Mouse (Mus musculus) kidney, embryonic 16.5 days (tissue): ENCODE results near the gene Atp6v1c2. TPM values are rescaled to one million over a fixed set of nuclear protein-coding genes. Genes with fewer than 3 reads are reported as not detected.

ENCODE experiments used
- ATAC-seq: fragments of 200-750 bp; cut with Nextera tagmentation; 2 replicates; pipeline ENCODE4 v1.8.0; 2017; ENCODE audit warnings: moderate TSS enrichment; ENCODE audit not compliant: low FRiP score, low TSS enrichment
- H3K27ac ChIP-seq: fragments of 300-500 bp; sonication (generic); 2 replicates; pipeline ENCODE4 v1.5.1; 2014; ENCODE audit warnings: low read length
- H3K27me3 ChIP-seq: fragments of 300-500 bp; sonication (generic); 2 replicates; pipeline ENCODE4 v1.6.1; 2014; ENCODE audit warnings: low read length, control low read depth, mixed read lengths; ENCODE audit not compliant: insufficient read depth
- H3K36me3 ChIP-seq: fragments of 300-500 bp; sonication (generic); 2 replicates; pipeline ENCODE4 v1.6.1; 2014; ENCODE audit warnings: low read length, control low read depth, mixed read lengths; ENCODE audit not compliant: insufficient read depth
- H3K4me1 ChIP-seq: fragments of 300-500 bp; sonication (generic); 2 replicates; pipeline ENCODE4 v1.6.1; 2014; ENCODE audit warnings: low read length, control low read depth, mixed read lengths; ENCODE audit not compliant: insufficient read depth
- H3K4me2 ChIP-seq: fragments of 300-500 bp; sonication (generic); replicated peaks from 2 replicates; pipeline ENCODE4 v1.6.1; 2014; ENCODE audit warnings: low read depth, low read length
- H3K4me3 ChIP-seq: fragments of 300-500 bp; sonication (generic); 2 replicates; pipeline ENCODE4 v1.5.1; 2014; ENCODE audit warnings: mild to moderate bottlenecking, low read length
- H3K9ac ChIP-seq: fragments of 300-500 bp; sonication (generic); replicated peaks from 2 replicates; pipeline ENCODE4 v1.6.1; 2014; ENCODE audit warnings: low read length
- H3K9me3 ChIP-seq: fragments of 300-500 bp; sonication (generic); 2 replicates; pipeline ENCODE4 v1.6.1; 2016; ENCODE audit warnings: low read length, control low read depth
- whole genome bisulfite sequencing: fragments of 180-500 bp; shearing (Covaris S2); extraction: QIAGEN DNeasy Blood & Tissue Kit; methylation state at CpG from one replicate; pipeline ENCODE4 v1.1.7; 2014; 5-methylcytosine and 5-hydroxymethylcytosine counted together
- polyA plus RNA-seq: library from polyadenylated mRNA; unstranded; fragments of >200 nt; fragmentation: Nextera tagmentation; extraction: Ambion mirVana; gene quantifications from 2 replicates; pipeline ENCODE4 v1.2.1, GENCODE M21; 2015

Gene Atp6v1c2
- 4.6 and 5.8 TPM in 2 replicates for polyA plus RNA-seq

DNA sequence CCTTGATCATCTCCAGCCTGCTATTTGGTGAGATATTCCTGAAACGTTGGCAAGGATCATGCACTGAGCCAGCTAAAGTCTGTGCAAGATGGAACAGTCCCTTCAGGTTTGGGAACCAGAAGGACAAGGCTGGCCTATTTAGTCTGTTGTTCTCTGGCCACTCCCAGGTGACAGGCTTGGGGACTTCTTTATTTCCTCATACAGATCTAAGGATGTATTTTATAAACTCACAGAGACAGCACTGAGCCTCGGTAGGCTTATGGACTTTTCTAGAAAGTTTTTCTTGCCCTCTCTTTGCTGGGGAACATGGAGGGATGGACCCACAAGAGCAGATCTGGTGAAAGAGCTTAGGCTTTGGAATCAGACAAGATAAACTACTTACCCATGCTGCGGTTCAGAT is at the start of gene Atp6v1c2:
Gene Atp6v1c2 (minus strand): TSS at position 101 of the 400 bp plus-strand sequence.
- no peak within 1 kb of the TSS for H3K4me2 ChIP-seq
- H3K9ac ChIP-seq = no peak within 1 kb of the TSS
- H3K36me3 ChIP-seq = no peaks in the 10 kb centered on the region
- no peaks in the 10 kb centered on the region for H3K9me3 ChIP-seq
- H3K27ac ChIP-seq = no peak within 1 kb of the TSS
- no peak for ATAC-seq
- 83% methylated on average over 3 of the region's 3 CpGs for WGBS
- peaks cover 20% of the 10 kb centered on the region for H3K27me3 ChIP-seq
- H3K4me1 ChIP-seq = peaks cover 10% of the 10 kb centered on the region
- H3K4me3 ChIP-seq = no peak within 1 kb of the TSS

DNA sequence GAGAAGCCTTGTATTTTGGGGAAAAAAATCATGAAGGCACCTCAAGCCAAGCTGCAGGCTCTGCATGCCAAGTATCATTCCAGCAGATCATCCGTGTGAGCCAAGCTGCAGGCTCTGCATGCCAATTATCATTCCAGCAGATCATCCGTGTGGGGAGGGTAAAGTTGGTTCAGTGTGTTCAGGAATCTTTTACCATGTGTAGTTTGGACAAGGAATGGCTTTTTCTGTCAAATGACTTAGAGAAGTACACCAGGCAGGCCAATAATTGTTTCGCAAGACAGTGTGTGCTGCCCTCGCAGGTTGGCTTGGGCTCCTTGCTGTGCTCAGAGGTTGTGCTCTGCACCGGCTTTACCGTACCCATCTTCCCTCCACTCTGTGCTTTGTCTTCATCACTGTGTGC is 47.4 kb upstream of the Atp6v1c2 start:
- Histone ChIP-seq H3K36me3 (peaks cover 40% of the 10 kb centered on the region), H3K4me3 (no peak overlapping the region), H3K4me2 (no peak overlapping the region), H3K27me3 (no peaks in the 10 kb centered on the region), H3K9ac (no peak overlapping the region), H3K27ac (no peak overlapping the region), H3K4me1 (no peaks in the 10 kb centered on the region), H3K9me3 (no peaks in the 10 kb centered on the region)
- no peak for ATAC-seq
- WGBS = 91% methylated on average over 6 of the region's 6 CpGs

DNA sequence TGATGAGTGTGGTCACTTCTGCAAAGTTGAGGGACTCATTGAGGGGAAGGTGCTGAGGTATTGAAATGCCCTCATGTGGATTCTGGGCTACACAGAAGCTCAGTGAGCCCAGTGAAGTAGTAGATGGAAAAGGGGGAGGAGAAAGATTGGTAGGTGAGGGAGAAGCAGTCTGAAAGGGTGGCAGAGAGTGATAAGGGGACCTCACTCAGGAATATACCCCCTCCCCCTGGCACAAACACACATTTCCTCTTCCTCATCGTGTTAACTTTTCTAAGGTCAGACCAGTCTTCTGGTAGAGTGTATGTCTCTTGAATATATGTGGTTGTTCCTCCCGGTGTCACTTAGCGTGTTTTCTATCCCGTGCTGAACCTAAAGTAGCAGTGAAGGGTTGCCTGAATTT is 46.1 kb upstream of the Atp6v1c2 start:
- no peak overlapping the region for H3K4me2 ChIP-seq
- no peaks in the 10 kb centered on the region for H3K9me3 ChIP-seq
- no peak overlapping the region for H3K9ac ChIP-seq
- no peaks in the 10 kb centered on the region for H3K27me3 ChIP-seq
- H3K27ac ChIP-seq = no peak overlapping the region
- H3K4me1 ChIP-seq = no peaks in the 10 kb centered on the region
- WGBS = 99% methylated on average over 4 of the region's 4 CpGs
- no peak for ATAC-seq
- H3K4me3 ChIP-seq = no peak overlapping the region
- H3K36me3 ChIP-seq = peaks cover 46% of the 10 kb centered on the region

DNA sequence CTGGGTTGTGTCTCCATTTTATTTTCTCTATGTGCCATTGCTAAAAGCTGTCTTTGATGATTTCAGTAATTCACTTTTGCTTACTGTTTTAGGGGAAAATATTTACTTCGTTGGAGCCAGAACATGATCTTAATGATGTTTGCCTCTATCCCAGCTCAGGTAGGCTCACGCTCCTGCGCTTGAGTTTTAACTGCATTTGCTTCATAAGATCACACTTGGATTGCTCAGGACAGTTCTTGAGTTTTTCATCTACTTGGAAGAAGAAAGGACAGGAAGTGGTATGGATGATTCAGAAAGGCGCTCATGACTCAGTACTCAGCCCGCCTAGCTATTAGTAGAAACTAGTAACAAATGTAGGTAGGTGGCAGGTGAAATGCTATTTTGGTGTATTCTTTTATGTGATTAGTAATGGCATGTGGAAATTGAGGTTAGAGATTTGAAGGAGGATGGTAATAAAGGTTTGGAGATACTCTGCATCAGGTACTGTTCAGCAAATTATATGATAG is 44.4 kb upstream of the Atp6v1c2 start:
- Histone ChIP-seq H3K4me3 (no peak overlapping the region), H3K36me3 (peaks cover 50% of the 10 kb centered on the region), H3K4me1 (no peaks in the 10 kb centered on the region), H3K9me3 (no peaks in the 10 kb centered on the region), H3K9ac (no peak overlapping the region), H3K27ac (no peak overlapping the region), H3K27me3 (no peaks in the 10 kb centered on the region), H3K4me2 (no peak overlapping the region)
- ATAC-seq = no peak
- WGBS = 94% methylated on average over 5 of the region's 5 CpGs

DNA sequence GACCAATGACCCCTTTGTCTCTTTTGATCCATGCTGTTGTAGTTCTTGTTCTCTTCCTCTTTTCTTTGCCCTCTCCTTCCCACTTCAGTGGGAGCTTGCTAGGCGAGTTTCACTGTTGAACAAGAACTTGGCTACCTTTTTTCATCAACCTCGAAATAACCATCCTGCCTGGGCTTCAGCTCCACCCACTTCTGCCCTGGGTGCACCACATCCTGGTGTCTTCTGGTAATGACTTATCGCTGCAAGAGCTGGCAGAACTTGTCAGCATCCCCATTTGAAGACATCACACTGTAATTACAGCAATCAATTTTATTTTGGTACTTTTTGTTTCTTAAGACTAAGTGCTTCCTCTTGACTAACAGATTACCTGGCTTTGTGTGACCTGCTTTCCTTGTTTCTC is 43.5 kb upstream of the Atp6v1c2 start:
- no peak for ATAC-seq
- WGBS = 87% methylated on average over 3 of the region's 3 CpGs
- no peak overlapping the region for H3K4me2 ChIP-seq
- no peak overlapping the region for H3K4me3 ChIP-seq
- H3K9me3 ChIP-seq = no peaks in the 10 kb centered on the region
- peaks cover 55% of the 10 kb centered on the region for H3K36me3 ChIP-seq
- no peaks in the 10 kb centered on the region for H3K27me3 ChIP-seq
- no peak overlapping the region for H3K9ac ChIP-seq
- no peak overlapping the region for H3K27ac ChIP-seq
- H3K4me1 ChIP-seq = no peaks in the 10 kb centered on the region

DNA sequence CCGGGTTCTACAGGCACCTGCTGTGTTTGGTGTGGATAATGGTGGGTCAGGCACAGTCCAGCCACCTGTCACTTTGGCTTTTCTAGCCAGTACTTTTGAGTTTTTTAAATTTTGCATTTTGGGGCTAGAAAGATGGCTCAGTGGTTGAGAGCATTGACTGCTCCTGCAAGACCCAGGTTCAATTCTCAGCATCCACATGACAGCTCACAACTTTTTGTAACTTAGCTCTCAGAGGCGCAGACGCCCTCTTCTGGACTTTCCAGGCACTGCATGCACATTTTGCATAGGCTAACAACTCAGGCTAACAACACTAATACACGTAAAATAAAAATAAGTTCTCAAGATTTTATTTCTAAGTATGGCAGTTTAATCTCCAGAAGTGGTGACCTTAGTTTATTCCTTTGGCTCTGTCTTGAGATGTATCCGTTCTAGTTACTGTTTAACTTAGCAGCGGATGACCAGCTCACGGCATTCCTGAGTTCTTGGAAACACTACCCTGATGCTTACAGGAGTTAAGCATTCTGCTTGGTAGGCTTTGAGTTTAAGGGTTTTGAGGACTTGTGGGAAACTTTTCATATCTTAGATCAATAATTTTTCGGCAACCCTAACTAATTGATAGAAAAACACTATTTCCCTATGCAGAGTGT is 42.6 kb upstream of the Atp6v1c2 start:
- Histone ChIP-seq H3K27me3 (no peaks in the 10 kb centered on the region), H3K9ac (no peak overlapping the region), H3K27ac (no peak overlapping the region), H3K36me3 (peaks cover 51% of the 10 kb centered on the region), H3K4me3 (no peak overlapping the region), H3K9me3 (no peaks in the 10 kb centered on the region), H3K4me1 (no peaks in the 10 kb centered on the region), H3K4me2 (no peak overlapping the region)
- 82% methylated on average over 8 of the region's 8 CpGs for WGBS
- no peak for ATAC-seq

DNA sequence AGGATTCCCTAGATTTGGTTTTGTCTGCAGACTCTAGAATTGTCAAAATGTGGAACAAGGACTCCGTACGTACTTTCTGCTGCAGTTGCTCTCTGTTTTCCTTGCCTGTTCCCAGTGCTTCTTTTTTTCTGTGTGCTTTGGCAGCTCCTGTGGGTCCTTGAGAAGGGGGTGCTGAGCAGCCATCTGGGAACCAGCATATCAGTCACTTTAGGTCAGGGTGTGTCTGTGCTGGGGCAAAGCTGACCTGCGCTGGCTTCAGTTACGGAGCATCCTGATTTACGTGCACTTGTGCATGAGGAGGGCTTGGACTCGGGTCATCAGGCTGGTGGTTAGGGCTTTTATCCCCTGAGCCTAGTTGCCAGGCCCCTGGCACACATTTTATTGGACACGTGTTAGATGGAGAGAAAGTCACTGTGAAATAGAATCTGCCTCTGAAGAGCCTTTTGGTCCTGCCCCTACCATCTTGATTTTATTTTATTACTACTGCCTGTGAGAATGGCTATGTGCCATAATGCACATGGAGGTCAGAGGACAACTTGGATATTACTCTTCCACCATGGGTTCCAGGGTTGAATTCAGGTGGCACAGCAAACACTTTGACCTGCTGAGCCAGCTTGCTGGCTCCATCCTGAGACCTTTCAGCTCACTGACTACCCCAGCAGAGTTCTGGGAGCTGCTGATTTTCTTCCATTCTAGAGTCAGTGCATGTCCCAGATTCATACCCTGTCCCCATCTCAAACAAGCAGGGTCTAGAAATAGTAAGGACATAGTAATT is 40.6 kb upstream of the Atp6v1c2 start:
- Histone ChIP-seq H3K36me3 (peaks cover 46% of the 10 kb centered on the region), H3K4me2 (no peak overlapping the region), H3K4me3 (no peak overlapping the region), H3K9ac (no peak overlapping the region), H3K4me1 (no peaks in the 10 kb centered on the region), H3K9me3 (no peaks in the 10 kb centered on the region), H3K27me3 (no peaks in the 10 kb centered on the region), H3K27ac (no peak overlapping the region)
- ATAC-seq = no peak
- 63% methylated on average over 7 of the region's 7 CpGs for WGBS

DNA sequence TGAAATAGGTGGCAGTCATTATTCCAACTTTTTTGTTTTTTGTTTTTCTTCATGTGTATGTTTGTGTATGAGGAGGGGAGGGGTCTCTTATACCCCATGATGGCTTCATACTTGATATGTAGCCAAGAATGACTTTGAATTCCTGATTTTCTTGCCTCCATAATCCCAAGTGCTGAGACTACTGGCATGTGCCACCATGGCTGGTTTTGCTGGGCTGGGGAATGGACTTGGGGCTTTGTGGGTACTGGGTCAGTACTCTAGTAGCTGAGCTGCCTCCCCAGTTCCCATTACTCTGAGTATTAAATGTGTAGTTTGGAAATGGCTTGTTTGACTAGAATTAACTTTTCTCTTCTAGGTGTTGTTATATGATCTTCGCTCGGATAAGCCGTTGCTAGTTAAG is 40.0 kb upstream of the Atp6v1c2 start:
- 97% methylated on average over 3 of the region's 3 CpGs for WGBS
- no peaks in the 10 kb centered on the region for H3K27me3 ChIP-seq
- no peak overlapping the region for H3K4me2 ChIP-seq
- H3K4me3 ChIP-seq = no peak overlapping the region
- H3K9ac ChIP-seq = no peak overlapping the region
- ATAC-seq = no peak
- no peaks in the 10 kb centered on the region for H3K9me3 ChIP-seq
- peaks cover 48% of the 10 kb centered on the region for H3K36me3 ChIP-seq
- H3K4me1 ChIP-seq = no peaks in the 10 kb centered on the region
- no peak overlapping the region for H3K27ac ChIP-seq

DNA sequence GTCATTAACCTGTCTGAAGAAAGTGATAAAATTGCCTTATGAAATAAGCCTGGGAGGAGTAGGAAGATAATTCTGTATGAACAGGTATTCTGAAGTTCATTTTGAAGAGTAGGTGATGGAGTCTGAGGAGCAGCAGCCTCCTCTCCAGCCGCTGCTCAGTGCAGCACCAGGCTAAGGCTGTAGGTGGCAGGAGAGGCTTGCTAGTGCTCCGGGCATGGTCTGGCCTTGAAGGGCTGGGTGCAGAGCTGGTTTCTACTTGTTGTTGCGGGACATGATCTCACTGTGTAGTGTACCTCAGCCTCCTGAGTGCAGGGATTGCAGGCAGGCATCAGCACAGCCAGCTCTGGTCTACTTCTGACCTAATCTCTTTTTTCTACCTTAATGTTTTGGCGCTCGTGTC is 37.8 kb upstream of the Atp6v1c2 start:
- no peaks in the 10 kb centered on the region for H3K4me1 ChIP-seq
- no peak overlapping the region for H3K4me2 ChIP-seq
- H3K9ac ChIP-seq = no peak overlapping the region
- peaks cover 61% of the 10 kb centered on the region for H3K36me3 ChIP-seq
- no peaks in the 10 kb centered on the region for H3K27me3 ChIP-seq
- WGBS = 72% methylated on average over 5 of the region's 5 CpGs
- no peaks in the 10 kb centered on the region for H3K9me3 ChIP-seq
- H3K27ac ChIP-seq = no peak overlapping the region
- H3K4me3 ChIP-seq = no peak overlapping the region
- ATAC-seq = peak; percentile 95

DNA sequence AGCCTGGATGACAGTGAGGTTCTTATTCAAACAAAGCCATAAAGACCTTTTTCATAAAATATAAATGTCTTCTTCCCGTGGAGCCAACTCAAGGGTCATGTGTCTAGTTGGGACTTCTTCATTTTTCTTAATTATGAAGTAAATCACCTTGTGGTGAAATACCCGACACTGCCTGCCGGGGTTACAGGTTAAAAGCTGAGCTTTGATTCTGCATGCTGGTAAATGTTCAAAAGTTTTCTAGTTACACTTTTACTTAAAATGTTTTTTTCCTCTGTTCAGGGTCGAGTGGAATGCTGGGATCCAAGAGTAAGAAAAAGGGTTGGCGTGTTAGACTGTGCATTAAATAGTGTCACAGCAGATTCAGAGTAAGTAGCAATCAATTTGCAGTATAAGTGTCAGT is 33.2 kb upstream of the Atp6v1c2 start:
- no peaks in the 10 kb centered on the region for H3K27me3 ChIP-seq
- H3K4me3 ChIP-seq = no peak overlapping the region
- H3K4me1 ChIP-seq = no peaks in the 10 kb centered on the region
- 82% methylated on average over 5 of the region's 5 CpGs for WGBS
- H3K9ac ChIP-seq = no peak overlapping the region
- no peaks in the 10 kb centered on the region for H3K9me3 ChIP-seq
- no peak for ATAC-seq
- H3K4me2 ChIP-seq = no peak overlapping the region
- no peak overlapping the region for H3K27ac ChIP-seq
- H3K36me3 ChIP-seq = peaks cover 61% of the 10 kb centered on the region
